Mouse (Mus musculus) MEL (cell line): ENCODE data around the gene Flnb.

Experiments
- BHLHE40 ChIP-seq: IDR thresholded peaks from 2 replicates; pipeline ENCODE4 v1.6.1; 2012; ENCODE audit warnings: low read depth, mild to moderate bottlenecking, inconsistent platforms, low read length, improper control_type of control experiment, borderline replicate concordance
- CTCF ChIP-seq, 3 experiments: IDR thresholded peaks in 2 of 3; conservative IDR thresholded peaks in 1 of 3; 2 replicates each; pipeline ENCODE4 v1.5.1; 2011 to 2012; ENCODE audit warnings: low read length in 3 of 3, low read depth in 2 of 3, mild to moderate bottlenecking in 2 of 3, improper control_type of control experiment in 1 of 3, inconsistent platforms in 1 of 3, mixed read lengths in 1 of 3, moderate library complexity in 1 of 3; ENCODE audit not compliant: control insufficient read depth in 1 of 3, insufficient read depth in 1 of 3, poor library complexity in 1 of 3, severe bottlenecking in 1 of 3

DNA sequence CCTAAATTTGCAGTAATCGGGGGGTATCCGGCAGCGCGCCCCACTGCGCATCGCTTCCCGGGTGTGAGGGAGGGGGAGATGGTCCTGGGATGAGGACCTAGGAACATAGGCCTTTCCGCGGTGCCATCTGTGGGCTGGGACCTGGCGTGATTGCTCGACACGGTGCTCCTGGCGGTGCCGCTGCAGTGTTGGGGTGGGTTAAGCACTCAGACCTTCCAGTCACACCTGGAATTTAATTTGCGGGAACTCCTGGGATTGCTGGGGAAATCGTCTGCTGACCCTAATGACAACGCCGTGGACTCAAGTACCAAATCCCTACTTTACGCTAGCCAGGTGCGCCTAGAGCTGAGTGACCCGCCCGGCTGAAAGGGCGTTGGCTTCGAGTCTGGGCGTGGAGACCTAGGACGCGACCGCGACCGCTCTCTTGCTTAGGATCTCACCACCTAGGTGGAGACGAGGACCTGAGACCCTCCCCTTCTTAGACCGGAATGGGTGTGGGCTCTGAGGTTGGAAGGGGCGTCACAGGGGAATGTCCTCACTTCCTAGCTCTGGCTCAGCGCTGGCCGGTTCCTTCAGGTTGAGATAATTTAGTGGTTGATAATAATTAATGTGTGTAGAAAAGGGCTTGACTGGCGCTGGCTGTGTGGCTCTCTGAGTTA is 835 bp downstream of the Flnb start:
- no peak for TF ChIP-seq BHLHE40
- TF ChIP-seq CTCF (IDR thresholded peaks at IDR 0.05 in 2 of 3, conservative IDR thresholded peaks at IDR 0.05 in 1 of 3; ENCODE audit: control insufficient read depth in 1 of 3, insufficient read depth in 1 of 3, low read depth in 2 of 3, low read length in 3 of 3, poor library complexity in 1 of 3, severe bottlenecking in 1 of 3): no peak
